Mouse (Mus musculus) G1E (cell line): ENCODE measurements around the gene Hps4.

ENCODE experiments used
- CTCF ChIP-seq: IDR thresholded peaks from 2 replicates; pipeline ENCODE4 v1.5.1; 2012; ENCODE audit warnings: low read depth, low read length, inconsistent platforms, mixed read lengths
- GATA1 ChIP-seq: IDR thresholded peaks from 2 replicates; pipeline ENCODE4 v1.6.1; 2012; ENCODE audit warnings: borderline replicate concordance, low read length, inconsistent platforms, mixed read lengths

DNA sequence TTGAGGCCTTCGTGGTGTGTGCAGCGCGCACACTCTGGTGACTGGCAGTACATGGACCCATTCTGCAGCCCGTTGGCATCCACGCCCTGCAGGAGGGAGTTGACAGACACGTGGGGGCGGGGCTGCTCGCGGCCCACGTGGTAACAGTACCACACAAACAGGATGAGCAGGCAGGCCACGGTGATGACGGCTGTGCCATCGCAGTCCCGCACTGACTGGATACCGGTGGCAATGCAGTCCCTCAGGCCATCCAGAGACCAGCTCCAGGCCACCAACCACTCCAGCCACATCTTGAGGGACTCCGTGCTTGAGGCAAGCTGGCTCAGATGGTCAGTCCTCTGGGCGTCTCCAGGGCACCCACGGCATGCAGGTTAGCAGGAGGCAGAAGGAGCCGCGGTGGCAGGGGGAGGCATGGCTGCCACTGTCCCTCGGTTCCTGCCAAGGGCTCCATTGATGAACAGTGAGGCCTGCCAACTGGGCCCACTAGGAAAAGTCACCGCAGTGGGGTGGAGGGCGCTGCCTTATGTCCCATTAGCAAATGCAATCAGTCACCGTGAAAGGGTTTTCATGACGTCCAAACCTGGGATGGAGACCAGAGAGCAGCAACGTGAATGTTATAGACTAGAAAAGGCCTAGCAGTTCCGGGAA, 48.9 kb downstream of the Hps4 start:
- TF ChIP-seq CTCF (no peak), GATA1 (no peak)
